Mouse (Mus musculus) ES-E14 (cell line): ENCODE measurements around the gene Fars2. TPM values are rescaled to one million over a fixed set of nuclear protein-coding genes. Genes with fewer than 3 reads are reported as not detected.

ENCODE experiments used
- DNase-seq: peaks from one replicate; pipeline ENCODE4 v3.0.0-alpha.2; 2013; ENCODE audit warnings: low read depth, low spot score
- H3K27ac ChIP-seq: 2 replicates; pipeline ENCODE4 v1.5.1; 2012; ENCODE audit warnings: low read depth, mild to moderate bottlenecking, low read length, moderate library complexity, mixed read lengths; ENCODE audit not compliant: poor library complexity, insufficient read depth, severe bottlenecking
- H3K36me3 ChIP-seq: 2 replicates; pipeline ENCODE4 v1.6.1; 2012; ENCODE audit warnings: mild to moderate bottlenecking, low read length, moderate library complexity, mixed read lengths; ENCODE audit not compliant: control insufficient read depth, poor library complexity, insufficient read depth, severe bottlenecking
- H3K4me1 ChIP-seq, 2 experiments: fragments of 150-350 bp in 1 of 2; sonication (generic) in 1 of 2; 2 replicates each; pipeline ENCODE4 v1.6.1; 2012; ENCODE audit warnings: low read length in 2 of 2, mild to moderate bottlenecking in 1 of 2, mixed read lengths in 1 of 2; ENCODE audit not compliant: control insufficient read depth in 2 of 2, insufficient read depth in 2 of 2, poor library complexity in 1 of 2
- H3K4me3 ChIP-seq, 2 experiments: fragments of 150-350 bp in 1 of 2; sonication (generic) in 1 of 2; 2 replicates each; pipeline ENCODE4 v1.5.1; 2012; ENCODE audit warnings: low read length in 2 of 2, low read depth in 1 of 2, mild to moderate bottlenecking in 1 of 2, mixed read lengths in 1 of 2; ENCODE audit not compliant: insufficient read depth in 1 of 2, poor library complexity in 1 of 2, severe bottlenecking in 1 of 2
- H3K9ac ChIP-seq: 2 replicates; pipeline ENCODE4 v1.6.1; 2012; ENCODE audit warnings: low read depth, mild to moderate bottlenecking, low read length, mixed read lengths; ENCODE audit not compliant: poor library complexity, insufficient read depth, severe bottlenecking
- H3K9me3 ChIP-seq: fragments of 150-350 bp; sonication (generic); 2 replicates; pipeline ENCODE4 v1.6.1; 2012; ENCODE audit warnings: low read depth, mild to moderate bottlenecking, low read length; ENCODE audit not compliant: control insufficient read depth, insufficient read depth
- CHD2 ChIP-seq: IDR thresholded peaks from 2 replicates; pipeline ENCODE4 v1.6.1; 2014; ENCODE audit warnings: mild to moderate bottlenecking, low read depth, low read length, inconsistent platforms
- HCFC1 ChIP-seq: IDR thresholded peaks from 2 replicates; pipeline ENCODE4 v1.6.1; 2012; ENCODE audit warnings: low read length, inconsistent platforms, borderline replicate concordance; ENCODE audit not compliant: insufficient read depth
- MAFK ChIP-seq: IDR thresholded peaks from 2 replicates; pipeline ENCODE4 v1.6.1; 2014; ENCODE audit warnings: mild to moderate bottlenecking, low read depth, low read length, inconsistent platforms; ENCODE audit not compliant: insufficient read depth
- ZC3H11A ChIP-seq: IDR thresholded peaks from 2 replicates; pipeline ENCODE4 v1.6.1; 2012; ENCODE audit warnings: low read depth, mild to moderate bottlenecking, inconsistent platforms, low read length, borderline replicate concordance
- ZNF384 ChIP-seq: IDR thresholded peaks from 2 replicates; pipeline ENCODE4 v1.6.1; 2012; ENCODE audit warnings: low read depth, low read length, inconsistent platforms
- in situ Hi-C, 2 experiments: fragments of 600-800 bp; cut with MboI; formaldehyde crosslinking; loops; one replicate each; pipeline ENCODE4 v1.15.1; 2025; ENCODE audit warnings: low sequenced_read_pairs in 2 of 2, inconsistent platforms in 1 of 2; ENCODE audit not compliant: unreplicated experiment in 2 of 2
- total RNA-seq: library from RNA; depleted of rRNA; stranded (reverse); fragments of 300-350 nt; gene quantifications from 2 replicates; pipeline ENCODE4 v1.2.3, GENCODE M21; 2012

The Fars2 gene
- total RNA-seq, 1 experiment = 22.0 TPM

DNA sequence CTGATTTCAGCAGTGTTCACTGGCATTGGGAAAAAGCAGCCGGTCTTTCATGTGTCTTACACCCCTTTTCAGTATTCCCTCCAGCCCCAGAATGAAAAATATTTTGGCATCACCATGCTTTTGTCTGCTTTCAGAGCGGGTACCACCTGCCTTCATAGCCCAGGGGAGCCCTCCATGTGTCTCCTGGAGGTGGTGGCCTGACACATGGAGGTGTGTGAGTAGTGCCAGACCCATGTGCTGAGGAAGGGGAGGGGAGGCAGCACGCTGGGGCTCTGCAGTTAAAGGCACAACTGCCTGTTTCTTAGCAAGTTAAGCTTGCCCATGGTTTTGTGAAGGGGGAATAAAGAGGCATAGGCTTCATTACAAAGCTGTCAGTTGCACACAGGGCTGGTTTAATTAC is 176.3 kb downstream of the Fars2 start:
- Histone ChIP-seq H3K36me3 (no peaks in the 10 kb centered on the region), H3K4me3 (no peak overlapping the region), H3K27ac (no peak overlapping the region), H3K4me1 (peaks cover 0 to 14% of the 10 kb centered on the region in 2 experiments; a peak in 1 of 4 replicates), H3K9me3 (no peaks in the 10 kb centered on the region), H3K9ac (no peak overlapping the region)
- no peak for TF ChIP-seq CHD2
- TF ChIP-seq ZC3H11A = no peak
- TF ChIP-seq ZNF384 = no peak
- no peak for TF ChIP-seq MAFK
- no peak for TF ChIP-seq HCFC1
- no peak for DNase-seq
- in situ Hi-C loops = loop anchor here in 1 of 2 experiments (25.0 kb wide), 1 partner anchor 1019 kb away; no protein-coding TSS in a partner anchor

DNA sequence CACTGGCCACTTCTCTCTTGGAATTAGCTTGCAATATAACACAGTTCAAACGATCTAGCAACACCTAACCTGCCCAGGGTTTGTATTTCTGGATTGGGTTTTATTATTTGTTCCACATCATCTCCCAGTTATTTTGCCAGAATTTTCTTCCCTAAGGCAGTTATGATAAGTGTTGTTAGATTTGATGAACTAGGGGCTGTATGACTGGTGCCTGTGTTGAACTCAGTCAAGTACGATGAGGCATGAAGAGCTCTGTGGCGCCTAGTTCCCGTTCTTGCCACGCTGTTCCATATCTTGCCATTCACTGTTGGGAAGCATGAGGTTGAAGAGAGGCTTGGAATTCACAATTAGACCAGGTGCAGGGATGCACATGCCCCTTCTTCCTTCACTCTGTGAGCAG is 177.3 kb downstream of the Fars2 start:
- no peak overlapping the region for H3K4me3 ChIP-seq
- H3K27ac ChIP-seq = no peak overlapping the region
- TF ChIP-seq ZNF384 = no peak
- TF ChIP-seq HCFC1 = no peak
- no peak for TF ChIP-seq MAFK
- TF ChIP-seq CHD2 = no peak
- TF ChIP-seq ZC3H11A = no peak
- no peaks in the 10 kb centered on the region for H3K9me3 ChIP-seq
- no peak for DNase-seq
- H3K4me1 ChIP-seq = peaks cover 0 to 14% of the 10 kb centered on the region in 2 experiments; a peak in 1 of 4 replicates
- H3K36me3 ChIP-seq = no peaks in the 10 kb centered on the region
- H3K9ac ChIP-seq = no peak overlapping the region
- in situ Hi-C loops = loop anchor here in 1 of 2 experiments (25.0 kb wide), 1 partner anchor 1018 kb away; no protein-coding TSS in a partner anchor

DNA sequence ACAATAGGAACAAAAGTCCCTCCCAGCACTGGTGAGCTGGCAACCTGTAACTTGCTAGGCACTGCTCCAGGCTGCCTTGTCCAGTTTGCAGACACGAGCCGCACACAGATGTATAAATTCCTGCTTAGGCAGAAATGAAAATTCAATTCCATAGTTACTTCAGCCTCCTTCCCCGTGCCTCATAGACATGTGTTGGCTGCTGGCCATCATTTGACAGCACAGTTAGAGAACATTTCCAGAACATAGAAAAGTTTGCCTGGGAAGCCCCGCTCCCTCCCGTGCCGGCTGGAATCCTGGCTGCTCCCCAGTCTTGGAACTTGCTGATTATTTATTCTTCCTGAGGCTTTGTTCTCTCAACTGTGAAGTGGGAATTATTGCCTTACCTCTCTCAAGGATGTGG is 178.6 kb downstream of the Fars2 start:
- TF ChIP-seq HCFC1 = no peak
- no peak overlapping the region for H3K4me3 ChIP-seq
- no peaks in the 10 kb centered on the region for H3K9me3 ChIP-seq
- H3K4me1 ChIP-seq = peaks cover 0 to 14% of the 10 kb centered on the region in 2 experiments; a peak in 1 of 4 replicates
- in situ Hi-C loops = loop anchor here in 1 of 2 experiments (25.0 kb wide), 1 partner anchor 1016 kb away; no protein-coding TSS in a partner anchor
- no peak overlapping the region for H3K27ac ChIP-seq
- no peak overlapping the region for H3K9ac ChIP-seq
- H3K36me3 ChIP-seq = no peaks in the 10 kb centered on the region
- DNase-seq = no peak

DNA sequence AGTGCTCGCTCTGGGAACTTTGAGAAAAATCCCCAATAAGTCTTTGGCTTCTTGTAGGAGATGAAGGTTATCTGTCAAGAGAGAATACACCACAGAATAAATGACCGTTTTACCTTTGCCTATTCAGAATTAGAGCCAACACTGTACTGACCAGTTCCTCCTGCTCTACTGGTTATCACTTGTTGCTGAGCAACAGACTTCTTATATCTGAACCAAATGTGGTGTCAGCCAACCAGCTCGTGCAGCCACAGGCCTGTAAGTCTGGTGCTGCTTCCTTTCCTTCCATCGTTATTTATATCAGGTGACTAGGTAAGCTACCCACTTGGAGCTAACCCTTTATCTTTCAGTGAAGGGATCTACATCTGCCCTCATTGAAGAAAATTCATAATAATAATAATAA is 179.4 kb downstream of the Fars2 start:
- H3K4me3 ChIP-seq = no peak overlapping the region
- H3K4me1 ChIP-seq = peaks cover 0 to 14% of the 10 kb centered on the region in 2 experiments; a peak in 1 of 4 replicates
- no peak overlapping the region for H3K27ac ChIP-seq
- no peaks in the 10 kb centered on the region for H3K36me3 ChIP-seq
- no peak for DNase-seq
- H3K9me3 ChIP-seq = no peaks in the 10 kb centered on the region
- TF ChIP-seq ZC3H11A (no peak), HCFC1 (no peak), MAFK (no peak), CHD2 (no peak), ZNF384 (no peak)
- in situ Hi-C loops = loop anchor here in 1 of 2 experiments (25.0 kb wide), 1 partner anchor 1016 kb away; no protein-coding TSS in a partner anchor
- no peak overlapping the region for H3K9ac ChIP-seq
